Mouse (Mus musculus) kidney, postnatal 10 days (tissue): Measurements from ENCODE around the gene Wdr17.

Experiments
- DNase-seq: peaks from one replicate; pipeline ENCODE4 v3.0.0; 2021; ENCODE audit warnings: mixed read lengths

Wdr17 gene

GRCm38 (mm10) chr8:54596940-54597339 is 290.0 kb downstream of the Wdr17 start:
- no peak for DNase-seq

- no peak for DNase-seq
Measured at GRCm38 (mm10) chr8:54596051-54596450, 290.9 kb downstream of the Wdr17 start.

- DNase-seq: no peak
Measured at GRCm38 (mm10) chr8:54594634-54595033, 292.4 kb downstream of the Wdr17 start.

GRCm38 (mm10) chr8:54582886-54583285 is 304.1 kb downstream of the Wdr17 start:
- no peak for DNase-seq

GRCm38 (mm10) chr8:54581436-54581835 is 305.5 kb downstream of the Wdr17 start:
- no peak for DNase-seq
